Mouse (Mus musculus) frontal cortex, adult 2 months (tissue): ENCODE data around the gene Trip4. TPM values are rescaled to one million over a fixed set of nuclear protein-coding genes. Genes with fewer than 3 reads are reported as not detected.

Experiments used
- DNase-seq, 2 experiments: peaks; one replicate each; pipeline ENCODE4 v3.0.0; 2022; ENCODE audit warnings: low spot score in 1 of 2; ENCODE audit errors: extremely low spot score in 1 of 2
- polyA plus RNA-seq: library from polyadenylated mRNA; depleted of rRNA; stranded (reverse); fragments of >200 nt; gene quantifications from 2 replicates; pipeline ENCODE4 v1.2.3, GENCODE M21; 2012; rRNA removed

Trip4 gene
- polyA plus RNA-seq: 19.9 and 25.8 TPM in 2 replicates

DNA sequence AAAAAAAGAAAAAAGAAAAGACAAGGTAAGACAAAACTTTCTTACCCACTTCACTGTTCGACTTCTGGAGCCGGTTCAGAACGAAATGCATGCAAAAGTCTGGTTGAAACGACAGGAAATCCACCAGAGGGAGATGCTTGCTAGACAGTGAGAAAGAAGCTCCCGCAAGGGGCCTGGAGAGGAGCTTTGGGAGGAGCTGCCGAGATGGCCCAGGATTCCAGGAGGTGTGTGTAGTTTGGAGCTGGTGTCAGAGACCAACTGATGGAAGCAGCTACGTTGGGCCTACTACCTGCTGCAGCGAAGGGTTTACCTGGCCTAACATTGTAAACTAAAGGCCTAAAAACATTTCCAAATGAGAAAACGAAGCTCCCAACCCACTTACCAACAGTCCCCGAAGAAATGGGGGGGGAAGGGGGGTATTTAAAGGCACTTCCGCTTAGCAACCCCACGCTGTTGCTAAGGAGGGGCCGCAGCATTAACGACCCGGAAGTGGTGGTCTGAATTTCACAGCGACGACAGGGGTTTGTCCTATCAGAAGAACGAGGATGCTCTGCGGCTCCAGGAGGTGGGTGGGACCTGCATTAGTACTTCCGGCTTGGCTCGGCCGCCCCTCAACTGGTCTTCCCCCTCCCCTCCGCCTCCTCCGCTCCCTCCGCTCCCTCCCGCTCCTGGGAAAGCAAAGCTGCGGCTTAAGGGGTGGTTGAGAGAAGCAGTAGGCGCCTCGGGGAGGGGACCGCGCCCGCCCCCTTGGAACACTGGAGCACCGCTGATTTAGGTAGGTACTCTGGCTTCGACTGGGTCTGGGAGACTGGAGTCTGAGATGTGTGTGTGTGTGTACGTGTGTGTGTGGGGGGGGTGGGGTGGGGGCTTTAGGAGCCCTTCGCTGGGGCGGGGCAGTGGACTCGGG is at the start of gene Trip4, which contains the start of gene Csnk1g1:
Trip4 (minus strand) TSS at position 401 of the 907 bp plus-strand sequence.
Csnk1g1 (plus strand) TSS at position 531 of the 907 bp plus-strand sequence.
- DNase-seq: peak; percentile 97

DNA sequence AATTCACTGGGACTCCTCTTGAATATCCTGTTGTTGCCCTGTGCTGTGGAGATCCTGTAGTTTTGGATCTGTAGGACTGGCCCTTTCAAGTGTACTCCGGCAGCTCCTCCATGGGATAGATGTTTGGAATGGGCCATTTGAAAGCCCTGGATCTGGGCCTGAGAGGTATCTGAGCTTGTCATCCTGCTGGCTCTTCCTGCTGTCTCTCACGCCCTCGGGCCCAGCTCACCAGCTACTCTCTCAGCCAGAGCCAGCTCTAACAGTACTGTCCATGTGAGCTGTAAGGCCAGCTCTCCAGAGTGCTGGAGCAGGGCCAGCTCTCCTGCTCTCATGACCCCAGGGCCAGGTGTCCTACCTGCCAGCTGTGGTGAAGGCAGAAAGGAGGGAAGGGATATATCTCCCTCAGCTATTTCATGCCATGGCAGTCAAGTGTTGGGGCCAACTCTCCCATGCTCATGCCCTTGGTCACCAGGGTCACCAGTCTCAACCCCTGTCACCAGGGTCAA is 42.5 kb upstream of the Trip4 start:
- DNase-seq: no peak

- no peak for DNase-seq
Observed at GRCm38 (mm10) chr9:65937566-65937965, 29.0 kb upstream of the Trip4 start.

- no peak for DNase-seq
Observed at GRCm38 (mm10) chr9:65929826-65930225, 21.2 kb upstream of the Trip4 start.

- DNase-seq: no peak
Observed at GRCm38 (mm10) chr9:65928456-65928855, 19.9 kb upstream of the Trip4 start.

- DNase-seq: no peak
Observed at GRCm38 (mm10) chr9:65917015-65917414, 8.4 kb upstream of the Trip4 start.

- DNase-seq: peak; percentile 7 to 43
Observed at GRCm38 (mm10) chr9:65913976-65914375, 5.4 kb upstream of the Trip4 start.

DNA sequence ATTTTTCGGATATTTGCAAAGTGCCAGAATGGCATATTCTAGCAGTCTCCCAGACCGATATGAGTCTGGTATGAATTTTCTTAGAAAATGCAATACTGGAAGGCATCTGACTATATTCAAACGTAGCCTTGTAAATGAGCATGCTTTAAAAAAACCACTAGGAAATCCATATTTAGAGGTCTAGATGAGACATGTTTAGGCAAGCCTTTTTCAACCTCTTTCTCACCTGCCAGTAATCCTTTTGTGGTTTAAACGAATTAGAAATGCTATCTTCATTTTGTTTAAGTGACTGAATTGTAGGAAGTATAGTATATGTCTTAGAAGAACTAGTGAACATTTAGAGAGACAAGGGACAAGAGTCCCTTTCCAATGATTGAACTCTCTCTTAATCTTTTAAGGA is 1.2 kb upstream of the Trip4 start:
- no peak for DNase-seq

DNA sequence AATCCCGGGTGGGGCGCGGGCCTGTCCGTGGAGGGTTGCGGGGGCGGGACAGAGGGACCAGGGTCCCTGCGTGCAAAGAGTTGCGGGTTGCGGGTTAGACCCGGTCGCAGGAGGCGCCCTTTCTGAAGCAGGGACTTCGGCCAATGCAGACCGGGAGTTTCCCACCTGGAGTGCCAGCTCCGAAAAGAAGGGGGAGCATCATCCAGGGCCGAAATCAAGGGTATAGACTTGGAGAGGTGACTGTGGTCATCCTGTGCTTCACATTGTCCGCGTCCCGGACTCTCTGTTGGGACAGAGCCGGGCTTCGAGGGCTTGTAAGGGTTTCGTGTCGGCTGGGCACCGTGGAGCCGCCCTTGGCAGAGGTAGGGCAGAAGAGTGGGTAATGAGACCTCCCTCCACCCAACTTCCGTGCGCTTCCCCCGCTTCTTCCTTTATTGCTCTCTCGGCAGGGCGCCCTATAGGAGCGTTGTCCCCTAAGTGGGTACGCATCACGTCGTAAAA is 757 bp upstream of the Trip4 start:
- peak; percentile 14 to 57 for DNase-seq

GRCm38 (mm10) chr9:65903419-65903818 is 5.2 kb downstream of the Trip4 start:
- DNase-seq: no peak

- DNase-seq: no peak
Observed at GRCm38 (mm10) chr9:65902879-65903278, 5.7 kb downstream of the Trip4 start.

DNA sequence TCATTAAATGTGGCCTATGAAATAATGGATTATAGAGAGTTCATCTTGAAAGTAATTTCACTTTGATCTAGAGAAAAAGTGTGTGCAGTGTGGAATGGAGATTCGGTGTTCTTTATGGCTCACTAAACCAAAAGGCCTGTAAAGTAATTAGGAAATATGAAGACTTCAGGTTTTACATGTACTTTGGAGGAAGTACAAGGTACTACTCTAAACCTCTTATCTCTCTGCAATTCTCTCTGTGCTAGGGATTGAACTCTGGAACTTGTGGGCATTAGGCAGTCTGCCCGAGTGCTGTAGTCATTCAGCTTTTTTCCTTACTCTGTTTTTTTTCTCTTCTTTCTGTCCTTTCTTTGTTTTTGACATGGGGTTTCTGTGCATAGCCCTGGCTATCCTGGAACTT is 11.6 kb downstream of the Trip4 start:
- no peak for DNase-seq

DNA sequence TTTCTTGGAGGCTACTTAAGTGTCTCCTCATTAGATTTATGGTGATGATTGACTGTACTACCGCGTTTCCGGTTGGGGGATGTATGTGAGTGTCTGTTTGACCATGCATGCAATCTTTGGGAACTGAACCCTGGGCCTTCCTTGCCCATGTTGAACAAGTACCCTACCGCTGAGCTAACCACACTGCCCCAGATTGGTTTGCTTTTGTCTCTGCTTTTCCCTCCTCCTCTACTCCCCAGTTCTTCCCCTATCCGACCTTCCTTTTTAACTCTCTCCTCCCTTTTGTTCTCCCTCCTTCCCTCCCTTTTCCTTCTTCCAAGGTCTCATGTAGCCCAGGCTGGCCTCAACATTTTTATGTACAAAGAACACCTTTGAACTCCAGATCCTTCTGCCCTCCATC is 17.5 kb downstream of the Trip4 start:
- no peak for DNase-seq

GRCm38 (mm10) chr9:65890143-65890628 is 18.4 kb downstream of the Trip4 start, which contains the start of gene Pclaf:
TSS of gene Pclaf (plus strand) at chr9:65890237.
- DNase-seq: peak; percentile 26 to 66

GRCm38 (mm10) chr9:65884564-65885315 is 23.9 kb downstream of the Trip4 start:
- peak; percentile 61 to 91 for DNase-seq

GRCm38 (mm10) chr9:65859656-65860055 is 48.9 kb downstream of the Trip4 start:
- no peak for DNase-seq

DNA sequence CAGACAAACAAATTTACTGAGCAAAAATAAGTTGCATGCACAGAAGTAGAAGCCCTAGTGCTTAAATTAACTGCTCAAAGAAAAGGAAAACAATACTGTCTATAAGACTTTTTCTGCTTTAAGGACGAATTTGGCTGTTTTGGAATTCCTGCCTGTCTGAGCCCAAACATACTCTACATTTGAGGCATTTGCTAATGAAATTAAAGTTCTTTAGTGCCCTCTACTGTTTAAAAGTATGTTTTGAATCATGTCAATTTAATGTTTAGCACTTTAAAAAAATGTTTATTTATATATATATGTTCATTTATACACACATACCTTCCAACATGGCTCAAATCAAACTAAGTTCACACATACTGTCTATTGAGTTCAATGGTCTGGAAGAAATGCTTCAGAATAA is 58.4 kb downstream of the Trip4 start:
- DNase-seq: no peak

GRCm38 (mm10) chr9:65848154-65848553 is 60.4 kb downstream of the Trip4 start:
- no peak for DNase-seq

- no peak for DNase-seq
Observed at GRCm38 (mm10) chr9:65844421-65845165, 64.0 kb downstream of the Trip4 start.

DNA sequence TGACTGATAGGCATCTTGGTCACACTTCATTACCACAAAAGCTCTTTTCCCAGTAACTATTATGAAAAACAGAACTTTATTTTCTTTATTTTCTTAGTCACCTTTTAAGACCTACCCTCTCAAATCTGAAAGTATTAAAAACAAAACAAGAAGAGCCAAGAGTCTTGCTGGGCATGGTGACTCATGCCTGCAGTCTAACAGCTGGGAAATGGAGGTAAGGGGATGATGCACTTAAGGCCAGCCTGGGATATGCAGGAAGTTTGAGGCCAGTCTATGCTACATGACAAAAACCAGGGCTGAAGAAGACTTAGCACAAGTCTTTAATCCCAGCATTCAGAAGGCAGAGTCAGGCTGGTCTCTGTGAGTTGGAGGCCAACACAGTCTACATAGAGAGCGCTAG is 68.8 kb downstream of the Trip4 start:
- DNase-seq: no peak
